Mouse (Mus musculus) bone marrow macrophage, adult 2 months (primary cell): ENCODE data around the gene Lrrc66.

Experiments
- CTCF ChIP-seq: IDR thresholded peaks from 2 replicates; pipeline ENCODE4 v1.5.1; 2012; ENCODE audit warnings: low read depth, mild to moderate bottlenecking, low read length, moderate library complexity
- POLR2A ChIP-seq: IDR thresholded peaks from 2 replicates; pipeline ENCODE4 v1.6.1; 2012; ENCODE audit warnings: mild to moderate bottlenecking, low read depth, low read length, borderline replicate concordance

- TF ChIP-seq CTCF (no peak), POLR2A (no peak)
These were observed 8.7 kb upstream of the Lrrc66 start for GRCm38 (mm10) chr5:73641058-73641457.
